Mouse (Mus musculus): ENCODE measurements at regions not wholly inside any gene's neighbourhood (a gene's known extent, or its start where the extent isn't known, plus 50 kb on each side); places are given as distances from the start of the nearest gene placed in this dataset.
A peak's percentile ranks its signal among the peaks of the same experiment; 100 is the strongest.

GRCm38 (mm10) chr7:74224378-74224777 is 210.9 kb upstream of the St8sia2 start:
- DNase-seq: no peak

DNA sequence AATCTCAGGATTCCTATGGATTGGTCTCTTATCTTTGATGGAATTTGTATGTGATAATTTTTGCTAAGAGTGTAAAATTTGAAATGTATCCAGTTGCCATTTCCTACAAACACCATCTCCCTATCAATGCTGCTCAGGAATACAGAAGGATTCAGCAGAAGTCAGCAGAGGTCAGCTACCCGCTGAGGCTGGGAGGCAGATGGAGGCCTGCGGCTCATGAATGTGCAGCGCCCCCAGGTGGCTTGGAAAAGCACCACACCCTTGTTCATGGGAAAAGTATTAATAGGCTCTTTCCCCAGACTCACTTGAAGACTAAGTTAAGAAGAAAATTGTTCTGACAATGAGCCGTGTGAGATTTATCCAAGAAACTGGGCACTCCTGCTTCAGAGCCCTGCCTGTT is 187.2 kb upstream of the St8sia2 start:
- DNase-seq: peak; percentile 30 to 47

GRCm38 (mm10) chr7:74198796-74199195 is 185.3 kb upstream of the St8sia2 start:
- DNase-seq: no peak

- DNase-seq: no peak
These were observed 171.2 kb upstream of the St8sia2 start for GRCm38 (mm10) chr7:74184661-74185060.

DNA sequence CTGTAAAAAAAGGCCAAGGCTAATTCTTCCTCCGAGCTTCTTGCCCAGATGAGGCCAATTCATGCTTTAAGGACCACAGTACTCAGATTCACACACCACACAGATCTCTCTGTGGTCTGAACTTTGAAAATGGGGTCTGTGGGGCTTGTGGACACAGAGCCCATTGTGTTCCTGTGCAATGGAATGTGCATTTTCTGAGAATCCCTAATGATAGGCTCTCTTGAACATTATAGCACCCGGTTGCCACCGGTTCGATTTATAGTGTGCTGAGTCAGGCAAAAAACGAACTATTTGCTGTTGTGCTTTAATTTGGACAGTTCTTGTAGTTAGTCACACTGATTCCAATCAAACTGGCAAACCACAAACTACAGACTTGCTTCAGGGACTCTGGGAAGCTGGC is 160.7 kb upstream of the St8sia2 start:
- DNase-seq: no peak

DNA sequence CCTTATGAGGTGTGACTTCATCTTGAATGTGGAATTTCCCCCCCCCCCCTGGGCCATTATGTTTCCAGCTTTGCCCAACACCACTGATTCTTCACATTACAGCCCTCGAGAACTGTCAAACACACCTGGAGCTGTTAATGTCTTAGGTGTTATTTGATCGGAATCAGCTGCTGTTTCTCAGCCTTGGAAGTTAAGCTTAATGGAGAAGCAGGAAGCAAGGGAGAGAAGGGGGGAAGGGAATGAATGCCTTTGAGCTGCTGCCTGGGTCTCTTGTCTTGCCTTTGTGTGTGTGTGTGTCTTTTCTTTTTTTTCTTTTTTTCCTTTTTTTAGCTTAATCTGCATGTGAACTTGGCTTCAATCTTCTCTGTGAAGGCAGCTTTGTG is 159.7 kb upstream of the St8sia2 start:
- peak in 1 of 2 experiments; percentile 20 for DNase-seq

DNA sequence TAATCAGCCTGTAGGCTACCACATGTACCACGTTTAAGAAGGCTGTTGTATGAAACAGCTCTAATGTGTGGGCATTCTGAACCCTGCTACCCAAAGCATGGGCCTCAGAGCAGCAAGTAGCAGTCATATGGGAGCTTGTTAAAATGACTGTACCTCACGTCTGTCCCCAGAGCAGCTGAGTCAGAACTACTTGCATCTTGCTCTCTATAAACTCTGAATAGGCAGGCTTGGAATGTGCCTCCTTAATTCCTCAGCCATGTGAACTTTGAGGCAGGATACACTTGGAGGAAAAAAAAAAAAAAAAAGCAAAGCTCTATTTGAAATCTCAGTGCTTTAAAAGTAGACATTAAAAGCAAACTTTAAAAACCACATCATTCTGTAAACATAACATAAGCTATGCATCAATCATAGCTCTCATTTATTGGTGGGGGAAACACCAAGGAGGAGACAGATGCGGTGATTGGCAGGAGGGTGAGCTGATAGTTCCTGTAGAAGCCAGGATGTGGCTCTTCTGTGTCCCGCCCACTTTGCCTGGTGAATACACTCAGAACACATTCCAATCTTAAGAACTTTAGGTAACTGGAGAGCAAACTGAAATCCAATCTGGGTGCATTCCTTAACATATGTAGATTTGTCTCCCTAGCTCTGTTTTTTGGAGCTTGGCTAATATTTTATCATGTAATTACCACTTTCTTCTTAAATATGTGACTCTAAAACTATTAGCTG is 159.2 kb upstream of the St8sia2 start:
- peak in 1 of 2 experiments; percentile 33 for DNase-seq

DNA sequence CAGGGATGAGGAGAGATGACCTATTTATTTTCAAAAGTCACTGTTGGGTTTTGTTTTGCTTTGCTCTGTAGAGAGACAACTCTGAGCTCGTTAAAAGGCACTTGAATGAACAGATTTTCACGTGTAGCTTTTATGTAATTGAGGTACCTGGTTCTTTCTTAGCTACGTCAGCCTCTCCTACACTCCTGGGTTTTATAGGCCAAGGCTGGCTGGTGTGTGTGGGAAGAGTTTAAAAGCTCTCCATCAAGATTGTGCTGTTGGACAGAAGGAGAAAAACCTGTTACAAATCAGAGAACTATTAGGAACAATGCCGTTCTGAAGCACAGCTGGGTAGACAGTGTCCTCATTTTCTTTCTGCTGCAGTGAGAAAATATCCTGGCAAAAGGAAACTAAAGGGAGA is 138.1 kb upstream of the St8sia2 start:
- DNase-seq: no peak

- no peak for DNase-seq
These were observed 129.7 kb upstream of the St8sia2 start for GRCm38 (mm10) chr7:74143236-74143635.

GRCm38 (mm10) chr7:74138169-74138568 is 124.7 kb upstream of the St8sia2 start:
- peak; percentile 9 to 48 for DNase-seq

DNA sequence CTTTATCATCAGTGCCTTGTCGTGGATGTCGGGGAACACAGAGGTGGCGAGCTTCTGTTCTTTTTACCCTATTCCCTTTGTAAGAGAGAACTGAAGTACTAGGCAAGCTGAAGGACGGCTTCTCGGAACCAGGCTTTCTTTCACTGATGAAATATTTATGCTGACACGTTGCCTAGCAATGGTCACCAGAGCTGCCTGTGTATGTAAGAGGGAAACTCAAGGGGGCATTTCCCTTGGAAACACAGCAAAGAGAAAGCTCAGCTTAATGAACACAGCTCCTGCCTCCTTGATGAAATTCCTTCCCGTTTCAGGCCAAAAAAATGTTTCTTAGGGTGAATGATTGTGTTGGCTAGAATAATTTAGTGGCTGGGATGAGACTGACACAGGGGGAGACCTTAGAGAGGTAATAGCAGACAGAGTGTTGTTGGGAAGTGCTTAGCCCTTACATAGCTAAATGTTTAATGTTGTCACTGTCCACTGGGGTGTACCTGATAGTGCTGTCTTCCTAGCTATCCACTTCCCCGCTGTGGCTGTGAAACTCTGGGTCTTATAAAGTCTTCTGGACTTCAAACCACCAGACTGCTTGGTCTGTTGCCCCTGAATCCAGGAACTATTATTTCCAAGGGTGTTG is 116.8 kb upstream of the St8sia2 start:
- DNase-seq: no peak

DNA sequence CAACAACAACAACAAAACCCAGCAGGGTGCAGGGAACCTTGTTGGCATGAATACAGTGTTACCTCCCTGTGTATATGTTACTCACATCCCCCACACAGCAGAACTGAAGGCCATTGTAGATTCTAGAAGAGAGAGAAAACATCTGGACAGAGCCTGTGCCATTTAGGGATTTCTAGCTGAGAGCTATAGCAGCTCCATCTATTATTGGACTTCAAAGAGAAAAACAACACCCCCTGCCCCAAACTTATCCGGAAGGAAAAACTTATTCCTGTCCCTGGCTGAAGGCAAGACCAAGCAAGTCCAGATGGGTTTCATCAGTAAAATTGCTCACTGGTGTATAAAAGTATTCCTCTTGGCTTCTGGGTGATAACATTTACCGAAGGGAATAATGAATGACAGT is 98.6 kb upstream of the St8sia2 start:
- peak in 1 of 2 experiments; percentile 4 for DNase-seq

DNA sequence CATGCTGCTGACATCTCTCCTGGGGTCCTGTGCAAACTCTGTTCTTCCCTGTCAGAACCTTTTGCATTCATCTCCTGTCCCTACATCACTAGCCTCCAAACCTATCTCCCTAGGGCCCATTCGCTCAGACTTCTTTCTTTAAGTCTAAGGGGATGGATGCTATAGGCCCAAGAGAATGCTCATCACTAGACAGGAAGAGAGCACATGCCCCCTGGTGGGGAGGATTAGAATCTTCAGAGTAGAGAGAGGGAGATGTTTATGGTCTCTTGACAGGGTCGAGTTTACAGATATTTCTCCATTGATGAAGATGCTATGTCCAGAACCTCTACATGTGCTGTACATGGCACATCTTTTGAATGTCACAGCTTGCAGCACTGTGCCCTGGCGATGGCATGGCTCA is 94.9 kb upstream of the St8sia2 start:
- peak; percentile 29 to 55 for DNase-seq

DNA sequence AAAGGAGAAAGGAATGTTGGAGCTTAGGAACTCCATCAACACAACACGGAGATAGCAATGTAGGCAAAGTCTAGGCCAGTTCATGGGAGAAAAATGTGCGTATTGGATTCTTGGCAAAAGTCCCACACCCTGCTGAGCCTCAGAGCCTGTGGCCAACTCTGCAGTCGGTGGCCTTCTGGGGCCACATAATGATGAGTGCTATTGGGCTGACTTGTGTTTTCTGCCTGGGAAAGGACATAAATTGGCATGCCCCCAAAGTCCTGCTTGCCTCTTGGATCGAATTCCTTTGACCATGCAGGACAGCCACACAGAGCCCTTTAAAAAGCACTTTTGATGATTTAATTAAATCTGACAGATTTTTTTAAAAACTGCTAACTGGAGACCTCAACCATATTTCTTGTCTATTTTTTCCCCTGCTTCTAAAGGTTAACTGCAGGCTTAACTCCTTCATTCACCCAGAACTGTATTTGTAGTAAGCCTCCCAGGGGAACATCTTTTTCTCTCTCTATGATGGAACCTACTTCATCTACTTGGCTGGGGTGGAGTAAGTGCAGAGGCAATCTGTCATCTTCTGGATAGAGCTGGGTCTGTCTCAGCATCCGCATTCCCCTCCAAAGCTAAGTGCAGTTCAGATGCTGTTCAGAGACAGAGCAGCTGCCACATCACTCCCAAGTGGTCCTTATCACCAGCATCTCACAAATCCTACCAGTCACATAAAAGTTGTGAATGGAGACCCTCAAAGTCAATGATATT is 93.9 kb upstream of the St8sia2 start:
- DNase-seq: peak; percentile 57 to 68

DNA sequence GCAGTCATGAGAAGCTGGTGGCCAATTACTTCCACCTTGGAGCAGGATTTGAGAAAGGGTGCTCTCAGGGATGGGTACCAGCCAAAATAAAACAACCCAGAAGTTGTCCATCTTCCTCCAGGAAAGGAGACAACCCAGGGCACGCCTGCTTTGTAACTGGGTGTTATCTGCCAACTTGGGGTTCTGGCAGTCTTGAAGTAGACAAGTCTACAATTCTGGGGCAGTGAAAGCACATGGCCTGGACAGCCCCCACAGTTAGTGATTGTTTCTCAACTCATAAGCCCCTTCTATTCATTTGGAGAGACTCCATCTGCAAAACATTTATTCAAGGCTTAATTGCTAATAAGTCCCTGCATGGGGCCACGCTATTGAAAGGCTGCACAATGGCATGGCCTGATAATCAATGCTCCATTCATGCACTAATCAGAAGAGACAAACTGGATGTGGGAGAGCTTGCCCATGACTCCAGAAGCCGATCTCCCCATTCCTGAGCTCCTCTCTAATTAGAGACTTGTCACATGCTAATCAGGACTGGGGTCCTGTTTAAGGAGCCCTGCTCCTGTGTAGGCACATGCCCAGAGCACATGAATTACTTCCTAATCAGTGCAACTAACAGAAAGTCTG is 78.0 kb upstream of the St8sia2 start:
- DNase-seq: no peak

DNA sequence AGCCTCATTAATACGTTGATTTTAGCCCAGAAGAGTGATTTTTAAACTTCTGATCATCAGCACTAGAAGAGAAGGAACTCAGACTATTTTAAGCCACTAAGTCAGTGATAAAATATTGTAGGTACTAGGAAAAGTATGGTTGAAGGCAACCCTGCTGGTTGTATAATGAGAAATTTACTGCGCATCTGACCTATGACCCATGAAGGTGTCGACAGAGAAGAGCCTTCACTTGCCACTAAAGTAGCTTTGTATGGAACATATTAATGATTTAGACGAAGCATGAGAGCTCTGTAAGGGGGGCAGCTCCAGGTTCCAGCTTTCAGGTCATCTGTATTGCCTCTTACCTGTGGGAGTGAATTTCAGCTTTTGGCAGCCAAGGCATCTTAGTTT is 67.4 kb upstream of the St8sia2 start:
- DNase-seq: no peak

DNA sequence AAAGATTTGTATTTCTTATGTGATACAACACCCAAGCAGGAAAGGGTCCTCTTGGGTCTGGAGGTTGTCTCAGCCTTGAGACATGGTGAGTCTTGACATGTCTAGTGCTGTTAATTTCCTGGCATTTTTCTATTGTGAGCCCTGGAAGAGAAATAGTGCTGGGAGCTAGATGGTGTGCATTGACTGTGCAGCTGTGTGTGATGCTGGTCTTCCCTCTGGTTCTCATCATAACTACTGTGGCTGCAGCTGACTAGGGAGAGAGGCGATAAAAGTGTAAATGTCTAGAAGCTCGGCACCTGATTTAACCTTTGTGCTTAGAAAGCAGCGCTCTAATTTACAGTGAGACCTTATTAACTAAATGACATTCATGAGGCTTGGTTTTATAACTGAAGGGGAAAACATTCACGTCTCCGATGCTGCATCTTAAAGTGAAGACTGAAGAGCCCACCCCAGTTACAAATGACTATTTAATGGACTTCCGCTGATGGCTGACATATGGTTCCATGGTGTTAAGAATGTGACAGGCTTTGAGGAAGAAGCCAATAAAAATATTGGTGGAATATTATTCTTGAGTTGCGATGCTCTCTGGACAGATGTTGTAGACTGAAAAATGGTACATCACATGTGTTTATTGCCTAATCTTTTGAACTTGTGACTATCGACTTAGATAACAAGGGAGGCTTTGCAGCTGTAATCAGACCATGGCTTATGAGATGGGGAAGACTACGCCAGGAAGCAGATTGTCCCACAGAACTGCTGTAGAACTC is 66.8 kb upstream of the St8sia2 start:
- DNase-seq: peak in 1 of 2 experiments; percentile 37

DNA sequence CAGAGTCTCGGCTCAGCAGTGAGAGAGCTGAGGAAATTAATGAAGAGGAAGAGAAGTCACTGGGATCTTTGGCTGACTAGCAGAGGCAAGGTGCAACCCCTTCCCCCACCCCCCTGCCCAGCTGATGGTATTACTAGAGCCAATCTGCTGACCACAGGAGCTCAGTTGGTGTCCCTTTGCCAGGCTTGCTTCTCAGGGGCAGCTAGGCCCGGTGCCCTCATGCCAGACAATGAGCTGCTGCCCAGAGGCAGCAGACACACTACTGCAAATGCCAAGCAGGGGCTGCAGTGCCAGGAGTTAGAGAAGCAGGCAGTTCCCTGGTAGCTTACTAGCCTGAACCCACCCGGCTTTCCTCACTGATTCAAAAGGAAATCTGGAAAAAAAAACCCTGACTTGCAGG is 59.1 kb upstream of the St8sia2 start:
- no peak for DNase-seq

- DNase-seq: no peak
These were observed 57.3 kb upstream of the St8sia2 start for GRCm38 (mm10) chr7:74070836-74071235.

- DNase-seq: peak; percentile 75 to 83
These were observed 52.1 kb upstream of the St8sia2 start for GRCm38 (mm10) chr7:74065449-74066099.
